Mouse (Mus musculus) retina, adult 2 months (tissue): ENCODE measurements around the gene Kif1a.
"Not testable (repeated sequence)": the region's sequence is repeated elsewhere in the genome, so short reads cannot be mapped to it uniquely, and the experiment has no call there.

Source experiments
- DNase-seq: peaks from one replicate; pipeline ENCODE4 v3.0.0-alpha.2; 2012; ENCODE audit warnings: low read depth, low spot score

Gene Kif1a

DNA sequence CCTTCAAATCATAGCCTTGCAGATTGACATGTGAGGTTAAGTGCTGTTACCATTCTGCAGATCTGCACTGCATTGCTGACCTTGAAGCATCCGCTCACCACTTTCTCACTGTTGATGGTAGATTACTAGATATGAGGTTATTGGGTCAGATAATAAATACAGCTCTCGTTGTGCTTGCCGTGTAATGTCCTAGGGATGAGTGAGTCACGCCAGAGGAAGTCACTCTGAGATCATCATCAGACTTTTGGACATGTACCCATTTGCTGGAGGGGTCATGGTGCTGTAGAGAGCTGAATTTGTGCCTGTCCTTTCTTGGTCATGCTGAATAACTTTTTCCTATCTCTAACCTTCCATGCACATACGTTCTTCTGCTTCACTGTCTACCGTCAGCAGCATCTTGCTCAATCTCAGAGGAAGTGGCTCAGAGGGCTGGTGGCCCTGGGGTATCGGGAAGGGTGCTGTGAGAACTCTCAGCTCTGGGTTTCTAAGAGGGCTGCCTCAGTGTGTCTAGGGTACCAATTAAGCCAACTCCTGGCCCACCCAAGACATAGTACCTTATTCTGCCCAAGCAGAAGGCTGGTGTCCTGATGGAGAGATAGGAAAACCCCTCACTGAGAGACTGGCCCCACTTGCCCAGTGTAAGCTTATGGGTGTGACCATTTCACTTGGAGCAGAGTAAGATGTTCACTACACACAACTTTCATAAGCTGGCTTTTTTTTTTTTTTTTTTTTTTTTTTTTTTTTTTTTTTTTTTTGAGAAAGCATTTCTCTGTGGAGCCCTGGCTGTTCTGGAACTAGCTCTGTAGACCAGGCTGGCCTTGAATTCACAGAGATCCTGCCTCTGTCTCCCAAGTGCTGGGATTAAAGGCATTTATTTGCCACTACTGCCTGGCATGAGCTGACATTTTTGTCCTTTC is 129.6 kb downstream of the Kif1a start:
- DNase-seq, result no peak

DNA sequence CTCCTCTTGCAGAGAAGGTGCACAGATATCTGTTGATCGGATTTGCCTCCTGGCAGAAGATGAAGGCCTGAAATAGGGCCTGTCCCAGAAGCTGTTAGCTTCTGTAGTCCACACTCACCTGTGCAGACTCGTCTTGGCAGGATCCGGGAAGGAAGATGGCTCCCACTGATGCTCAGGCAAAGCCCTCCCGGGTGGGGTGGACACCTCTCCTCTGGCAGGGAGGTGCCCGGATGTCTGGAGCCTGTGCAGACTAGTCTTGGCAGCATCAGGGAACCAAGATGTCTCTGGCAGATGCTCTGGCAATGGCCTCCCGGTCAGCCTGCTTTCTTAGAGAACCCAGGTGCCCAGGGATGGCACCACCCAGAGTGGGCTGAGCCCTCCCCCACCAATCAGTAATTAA is 131.0 kb downstream of the Kif1a start:
- not testable (repeated sequence) for DNase-seq
